Mouse (Mus musculus): ENCODE data around the gene Tecr.

DNA sequence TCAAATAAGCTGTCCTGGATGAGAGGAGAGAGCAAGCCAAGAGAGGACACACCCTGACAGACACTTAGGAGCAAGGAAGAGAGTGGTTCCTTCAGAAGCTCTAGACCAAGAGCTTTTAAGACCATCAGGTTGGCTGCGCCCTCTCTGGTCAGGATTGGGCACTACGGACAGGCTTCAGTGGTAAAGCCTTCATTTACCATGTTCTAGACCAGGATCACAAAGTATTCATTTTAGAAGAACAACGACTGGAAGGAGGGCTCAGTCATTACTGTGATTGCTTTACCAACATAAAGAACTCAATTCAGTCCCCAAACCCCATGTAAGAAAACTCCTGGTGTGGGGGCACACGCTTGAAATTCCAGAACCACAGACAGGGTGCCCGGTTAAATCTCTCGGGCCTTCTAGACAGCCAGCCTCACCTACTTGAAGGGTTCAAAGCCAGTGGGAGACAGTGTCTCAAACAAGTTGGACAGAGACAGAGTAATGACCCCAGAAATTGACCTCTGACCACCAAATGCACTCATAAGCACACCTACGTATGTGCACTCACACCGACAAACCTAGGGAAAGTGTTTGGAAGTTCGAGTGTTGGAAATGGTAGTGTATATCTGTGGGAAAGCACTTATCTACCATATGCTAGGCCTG is 41.9 kb downstream of the Tecr start:
- TF ChIP-seq POLR2A (IDR thresholded peaks at IDR 0.05; ENCODE audit: insufficient read depth, low read depth, low read length): no peak
- no peak for TF ChIP-seq CTCF (IDR thresholded peaks at IDR 0.05; ENCODE audit: insufficient read depth, low read depth, low read length)

Measured in olfactory bulb, adult 2 months (tissue).